Mouse (Mus musculus) small intestine, adult 2 months (tissue): ENCODE data around the gene Gucd1.

Experiments used
- CTCF ChIP-seq: fragments of 200-500 bp; IDR thresholded peaks from 2 replicates; pipeline ENCODE4 v1.5.1; 2012; ENCODE audit warnings: low read depth, mild to moderate bottlenecking, control low read depth, inconsistent platforms, low read length, moderate library complexity, mixed read lengths; ENCODE audit not compliant: insufficient replicate concordance, insufficient read length; ENCODE audit errors: extremely low read depth
- POLR2A ChIP-seq: fragments of 200-500 bp; IDR thresholded peaks from 2 replicates; pipeline ENCODE4 v1.6.1; 2012; ENCODE audit warnings: low read depth, mild to moderate bottlenecking, control low read depth, inconsistent platforms, low read length, moderate library complexity

DNA sequence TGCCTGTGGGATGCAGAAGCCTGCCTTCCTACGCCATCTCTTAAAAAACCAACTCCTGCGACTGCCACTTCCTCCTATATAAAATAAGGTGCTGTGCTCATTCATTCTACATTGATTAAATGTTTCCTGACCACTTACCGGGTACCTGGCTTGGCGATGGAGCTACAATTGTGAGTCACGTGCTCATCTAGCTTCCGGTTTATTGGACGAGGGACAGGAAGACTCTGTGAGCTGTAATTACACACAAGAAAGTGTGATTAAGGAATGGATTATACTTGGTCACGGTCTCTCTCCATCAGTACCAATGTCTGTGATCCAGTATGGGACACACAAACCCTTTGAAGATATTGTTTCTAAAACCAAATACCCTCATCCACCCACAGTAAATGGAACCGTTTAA, 153.0 kb downstream of the Gucd1 start:
- TF ChIP-seq CTCF: no peak
- TF ChIP-seq POLR2A: no peak
